Mouse (Mus musculus) midbrain, postnatal 0 days (tissue): Measurements from ENCODE around the gene Mrps12. TPM values are rescaled to one million over a fixed set of nuclear protein-coding genes. Genes with fewer than 3 reads are reported as not detected.
"Not testable (repeated sequence)": the region's sequence is repeated elsewhere in the genome, so short reads cannot be mapped to it uniquely, and the experiment has no call there.

Experiments
- ATAC-seq: fragments of 200-750 bp; cut with Nextera tagmentation; 2 replicates; pipeline ENCODE4 v1.8.0; 2017; ENCODE audit warnings: moderate number of reproducible peaks, mild to moderate bottlenecking, moderate TSS enrichment, moderate library complexity; ENCODE audit not compliant: low FRiP score
- DNase-seq: peaks from one replicate; pipeline ENCODE4 v3.0.0-alpha.2; 2015; ENCODE audit warnings: low spot score
- H3K27ac ChIP-seq: fragments of 300-500 bp; sonication (generic); 2 replicates; pipeline ENCODE4 v1.5.1; 2014; ENCODE audit warnings: low read depth, mild to moderate bottlenecking, low read length, mixed read lengths
- H3K27me3 ChIP-seq: fragments of 300-500 bp; sonication (generic); 2 replicates; pipeline ENCODE4 v1.6.1; 2014; ENCODE audit warnings: low read length, control low read depth, mixed read lengths; ENCODE audit not compliant: insufficient read depth
- H3K36me3 ChIP-seq: fragments of 300-500 bp; sonication (generic); 2 replicates; pipeline ENCODE4 v1.6.1; 2014; ENCODE audit warnings: low read length, control low read depth, mixed read lengths; ENCODE audit not compliant: insufficient read depth
- H3K4me1 ChIP-seq: fragments of 300-500 bp; sonication (generic); 2 replicates; pipeline ENCODE4 v1.6.1; 2014; ENCODE audit warnings: mild to moderate bottlenecking, control low read depth, antibody characterized with exemption, low read length, mixed read lengths; ENCODE audit not compliant: insufficient read depth
- H3K4me2 ChIP-seq: fragments of 300-500 bp; sonication (generic); 2 replicates; pipeline ENCODE4 v1.6.1; 2014; ENCODE audit warnings: low read depth, mild to moderate bottlenecking, low read length, mixed read lengths; ENCODE audit not compliant: poor library complexity, severe bottlenecking
- H3K4me3 ChIP-seq: fragments of 300-500 bp; sonication (generic); 2 replicates; pipeline ENCODE4 v1.5.1; 2014; ENCODE audit warnings: low read depth, mild to moderate bottlenecking, low read length, moderate library complexity
- H3K9ac ChIP-seq: fragments of 300-500 bp; sonication (generic); replicated peaks from 2 replicates; pipeline ENCODE4 v1.6.1; 2014; ENCODE audit warnings: mild to moderate bottlenecking, low read length, moderate library complexity, mixed read lengths; ENCODE audit not compliant: poor library complexity, severe bottlenecking
- H3K9me3 ChIP-seq: fragments of 300-500 bp; sonication (generic); 2 replicates; pipeline ENCODE4 v1.6.1; 2016; ENCODE audit warnings: low read length, control low read depth
- CTCF ChIP-seq: IDR thresholded peaks from 2 replicates; pipeline ENCODE4 v1.5.1; 2016; ENCODE audit warnings: antibody characterized with exemption, mild to moderate bottlenecking
- WGBS: fragments of 180-500 bp; shearing (Covaris S2); extraction: QIAGEN DNeasy Blood & Tissue Kit; methylation state at CpG from one replicate; pipeline ENCODE4 v1.1.7; 2014; 5-methylcytosine and 5-hydroxymethylcytosine counted together
- polyA plus RNA-seq: library from polyadenylated mRNA; unstranded; fragments of >200 nt; fragmentation: Nextera tagmentation; extraction: Ambion mirVana; gene quantifications from 2 replicates; pipeline ENCODE4 v1.2.1, GENCODE M21; 2015
- total RNA-seq: library from RNA; depleted of rRNA; stranded (reverse); fragments of >200 nt; gene quantifications from 2 replicates; pipeline ENCODE4 v1.2.3, GENCODE M21; 2014

Mrps12 gene
- total and polyA plus RNA-seq, 2 experiments from 2014 or later, result 67.5 to 97.3 TPM

DNA sequence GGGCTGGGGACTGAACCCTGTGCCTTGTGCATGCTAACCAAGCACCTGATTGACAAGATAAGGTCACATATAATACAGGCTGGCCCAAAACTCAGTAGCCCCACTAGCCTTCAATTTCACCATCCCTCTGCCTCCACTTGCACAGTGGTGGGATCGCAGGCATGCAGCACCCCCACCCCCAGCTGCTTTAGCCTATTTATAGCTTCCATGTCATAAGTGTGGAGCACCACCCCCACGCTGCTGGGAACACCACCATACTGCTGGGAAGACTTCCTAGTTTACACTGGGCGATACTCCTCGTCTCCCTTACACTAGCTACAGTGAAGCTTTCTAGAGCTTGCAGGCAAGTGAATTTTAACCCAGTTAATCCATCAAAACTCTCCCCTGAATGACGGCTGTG is 27.0 kb downstream of the Mrps12 start:
- no peaks in the 10 kb centered on the region for H3K36me3 ChIP-seq
- 83% methylated on average over 5 of the region's 5 CpGs for WGBS
- no peak overlapping the region for H3K4me2 ChIP-seq
- no peak overlapping the region for H3K9ac ChIP-seq
- no peaks in the 10 kb centered on the region for H3K9me3 ChIP-seq
- no peaks in the 10 kb centered on the region for H3K4me1 ChIP-seq
- H3K27ac ChIP-seq, result no peak overlapping the region
- no peak for TF ChIP-seq CTCF
- no peaks in the 10 kb centered on the region for H3K27me3 ChIP-seq
- no peak overlapping the region for H3K4me3 ChIP-seq
- DNase-seq, result no peak
- ATAC-seq, result no peak

DNA sequence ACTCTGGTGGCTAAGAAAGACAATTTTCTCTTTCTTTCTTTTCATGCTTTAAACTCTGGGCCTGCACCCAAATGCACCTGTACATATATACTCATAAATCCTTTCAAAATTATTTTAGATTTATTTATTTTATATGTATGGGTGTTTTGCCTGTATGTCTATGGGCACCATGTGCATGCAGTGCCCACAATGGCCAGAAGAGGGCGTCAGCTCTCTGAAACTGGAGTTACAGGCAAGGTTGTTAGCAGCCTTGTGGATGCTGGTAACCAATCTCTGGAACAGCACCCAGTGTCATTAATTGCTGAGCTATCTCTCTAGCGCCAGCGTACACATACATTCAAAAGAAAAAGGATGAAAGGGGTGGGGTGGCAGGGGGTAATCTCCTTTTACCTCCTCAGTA is 30.7 kb downstream of the Mrps12 start:
- Histone ChIP-seq H3K27me3 (no peaks in the 10 kb centered on the region), H3K9ac (no peak overlapping the region), H3K9me3 (no peaks in the 10 kb centered on the region), H3K36me3 (no peaks in the 10 kb centered on the region), H3K4me1 (no peaks in the 10 kb centered on the region), H3K27ac (no peak overlapping the region), H3K4me2 (no peak overlapping the region), H3K4me3 (no peak overlapping the region)
- ATAC-seq, result no peak
- WGBS, result 64% methylated on average over 3 of the region's 3 CpGs
- peak; percentile 42 for TF ChIP-seq CTCF
- DNase-seq, result no peak

DNA sequence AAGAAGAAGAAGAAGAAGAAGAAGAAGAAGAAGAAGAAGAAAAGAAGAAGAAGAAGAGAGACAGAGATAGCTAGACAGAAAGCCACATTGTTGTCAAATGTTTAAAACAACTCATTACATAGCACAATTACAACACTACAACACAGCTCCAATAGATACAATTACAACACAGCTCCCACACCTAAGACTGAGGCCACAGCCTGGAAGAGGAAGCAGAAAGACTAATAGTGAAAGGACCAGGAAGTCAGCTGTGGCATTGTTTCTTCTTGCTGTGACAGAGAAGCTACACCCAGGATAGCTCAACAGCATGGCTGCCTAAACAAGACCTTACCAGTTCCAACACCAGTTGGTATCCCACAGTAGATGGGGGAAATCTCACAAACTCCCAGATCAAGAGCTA is 32.2 kb downstream of the Mrps12 start:
- Histone ChIP-seq H3K36me3 (no peaks in the 10 kb centered on the region), H3K27me3 (no peaks in the 10 kb centered on the region), H3K27ac (no peak overlapping the region), H3K9me3 (no peaks in the 10 kb centered on the region), H3K9ac (no peak overlapping the region), H3K4me2 (no peak overlapping the region), H3K4me3 (no peak overlapping the region), H3K4me1 (no peaks in the 10 kb centered on the region)
- no peak for ATAC-seq
- no peak for TF ChIP-seq CTCF
- DNase-seq, result no peak

DNA sequence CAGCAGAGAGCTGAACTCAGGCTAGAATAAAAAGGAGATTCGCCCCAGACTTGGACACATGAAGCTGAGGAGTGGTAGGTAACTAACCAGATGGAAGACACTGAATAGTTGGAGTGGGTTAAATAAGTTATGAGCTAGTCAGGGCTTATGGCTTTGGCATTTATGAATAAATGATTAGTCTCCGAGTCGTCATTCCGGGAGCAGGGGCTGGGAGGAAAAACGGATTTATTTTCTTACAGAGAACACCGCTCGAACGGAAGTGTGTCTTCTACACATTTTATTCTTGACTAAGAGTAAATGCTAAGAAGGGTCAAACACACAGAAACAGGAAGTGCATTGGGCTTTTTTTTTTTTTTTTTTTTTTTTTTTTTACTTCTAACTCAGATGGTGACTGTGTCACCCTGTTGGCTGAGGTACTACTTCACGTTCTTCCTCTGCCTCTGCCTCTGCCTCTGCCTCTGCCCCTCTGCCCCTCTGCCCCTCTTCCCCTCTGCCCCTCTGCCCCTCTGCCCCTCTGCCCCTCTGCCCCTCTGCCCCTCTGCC is 38.9 kb downstream of the Mrps12 start:
- DNase-seq (no peak), ATAC-seq (no peak)
- H3K9ac ChIP-seq, result no peak overlapping the region
- no peaks in the 10 kb centered on the region for H3K9me3 ChIP-seq
- no peak overlapping the region for H3K27ac ChIP-seq
- H3K36me3 ChIP-seq, result peaks cover 7% of the 10 kb centered on the region; the same call in 1 of the 2 replicates
- no peaks in the 10 kb centered on the region for H3K4me1 ChIP-seq
- 61% methylated on average over 9 of the region's 9 CpGs for WGBS
- H3K4me3 ChIP-seq, result no peak overlapping the region
- H3K4me2 ChIP-seq, result no peak overlapping the region
- TF ChIP-seq CTCF, result no peak
- H3K27me3 ChIP-seq, result no peaks in the 10 kb centered on the region

DNA sequence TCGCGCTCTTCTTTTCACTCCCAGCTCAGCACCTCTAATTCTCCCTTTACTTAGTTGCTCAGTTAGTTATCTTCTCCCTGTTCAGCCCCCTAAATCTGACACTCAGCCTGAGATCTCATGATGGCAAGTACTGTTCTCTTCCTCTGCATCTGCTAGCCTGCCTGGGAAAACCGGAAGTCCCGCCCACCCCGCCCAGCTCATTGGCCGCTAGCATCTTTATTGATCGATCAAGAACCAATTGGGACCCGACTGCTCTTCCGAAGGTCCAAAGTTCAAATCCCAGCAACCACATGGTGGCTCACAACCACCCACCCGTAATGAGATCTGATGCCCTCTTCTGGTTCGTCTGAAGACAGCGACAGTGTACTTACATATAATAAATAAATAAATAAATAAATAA is 40.3 kb downstream of the Mrps12 start:
- H3K4me1 ChIP-seq, H3K27ac ChIP-seq, H3K9ac ChIP-seq, H3K27me3 ChIP-seq, DNase-seq, ATAC-seq, H3K4me2 ChIP-seq, H3K4me3 ChIP-seq, H3K9me3 ChIP-seq: not testable (repeated sequence)
- WGBS, result 97% methylated on average over 12 of the region's 12 CpGs
- peaks cover 10% of the 10 kb centered on the region; the same call in 1 of the 2 replicates for H3K36me3 ChIP-seq

DNA sequence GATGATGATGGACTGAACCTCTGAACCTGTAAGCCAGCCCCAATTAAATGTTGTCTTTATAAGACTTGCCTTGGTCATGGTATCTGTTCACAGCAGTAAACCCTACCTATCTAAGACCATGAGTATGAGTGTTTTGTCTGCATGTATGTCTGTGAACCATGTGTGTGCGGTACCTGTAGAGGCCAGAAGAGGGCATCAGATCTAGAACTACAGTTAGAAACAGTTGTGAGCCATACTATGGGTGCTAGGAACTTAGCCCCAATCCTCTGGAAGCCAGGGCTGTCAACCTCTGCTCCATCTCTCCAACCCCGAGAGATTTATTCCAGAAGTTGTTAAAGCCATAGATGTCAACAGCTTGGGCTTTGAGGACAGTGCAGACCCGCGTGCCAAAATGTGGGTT is 41.4 kb downstream of the Mrps12 start:
- Histone ChIP-seq H3K36me3 (peaks cover 10% of the 10 kb centered on the region; the same call in 1 of the 2 replicates), H3K4me2 (no peak overlapping the region), H3K9ac (no peak overlapping the region), H3K4me3 (no peak overlapping the region), H3K27me3 (no peaks in the 10 kb centered on the region), H3K9me3 (no peaks in the 10 kb centered on the region), H3K4me1 (no peaks in the 10 kb centered on the region), H3K27ac (no peak overlapping the region)
- ATAC-seq (no peak), DNase-seq (no peak)
- WGBS, result 97% methylated on average over 4 of the region's 4 CpGs
- no peak for TF ChIP-seq CTCF
